Mouse (Mus musculus) CD4-positive helper T cell, adult 2 months (primary cell): Measurements from ENCODE around the gene Megf6.
A peak's percentile ranks its signal among the peaks of the same experiment; 100 is the strongest.

Source experiments
- DNase-seq: peaks from one replicate; pipeline ENCODE4 v3.0.0-alpha.2; 2012; ENCODE audit warnings: low read depth, missing footprints, low spot score

The Megf6 gene

GRCm38 (mm10) chr4:154211459-154211858 is 40.9 kb downstream of the Megf6 start:
- no peak for DNase-seq

- no peak for DNase-seq
Observed at GRCm38 (mm10) chr4:154213586-154213985, 43.1 kb downstream of the Megf6 start.

- DNase-seq: no peak
Observed at GRCm38 (mm10) chr4:154214075-154214474, 43.5 kb downstream of the Megf6 start.

- DNase-seq: no peak
Observed at GRCm38 (mm10) chr4:154217711-154218350, 47.3 kb downstream of the Megf6 start.

GRCm38 (mm10) chr4:154222773-154223172 is 52.2 kb downstream of the Megf6 start:
- no peak for DNase-seq

- DNase-seq: no peak
Observed at GRCm38 (mm10) chr4:154224267-154224969, 53.9 kb downstream of the Megf6 start.

GRCm38 (mm10) chr4:154224970-154225309 is 54.4 kb downstream of the Megf6 start:
- DNase-seq: no peak

- DNase-seq: no peak
Observed at GRCm38 (mm10) chr4:154226678-154227077, 56.1 kb downstream of the Megf6 start.

- DNase-seq: no peak
Observed at GRCm38 (mm10) chr4:154228336-154228735, 57.8 kb downstream of the Megf6 start.

GRCm38 (mm10) chr4:154229569-154229968 is 59.0 kb downstream of the Megf6 start:
- no peak for DNase-seq

GRCm38 (mm10) chr4:154231380-154231779 is 60.9 kb downstream of the Megf6 start:
- DNase-seq: no peak

- DNase-seq: no peak
Observed at GRCm38 (mm10) chr4:154232295-154232694, 61.8 kb downstream of the Megf6 start.

GRCm38 (mm10) chr4:154236001-154236400 is 65.5 kb downstream of the Megf6 start:
- DNase-seq: no peak

- no peak for DNase-seq
Observed at GRCm38 (mm10) chr4:154236893-154237292, 66.4 kb downstream of the Megf6 start.

GRCm38 (mm10) chr4:154237306-154237705 is 66.8 kb downstream of the Megf6 start:
- no peak for DNase-seq

- DNase-seq: no peak
Observed at GRCm38 (mm10) chr4:154239199-154239598, 68.7 kb downstream of the Megf6 start.

- DNase-seq: no peak
Observed at GRCm38 (mm10) chr4:154240608-154241007, 70.1 kb downstream of the Megf6 start.

- no peak for DNase-seq
Observed at GRCm38 (mm10) chr4:154245342-154245741, 74.8 kb downstream of the Megf6 start.

- DNase-seq: peak; percentile 18
Observed at GRCm38 (mm10) chr4:154246115-154247040, 75.8 kb downstream of the Megf6 start.

GRCm38 (mm10) chr4:154247207-154248091 is 76.9 kb downstream of the Megf6 start:
- no peak for DNase-seq

- DNase-seq: no peak
Observed at GRCm38 (mm10) chr4:154248092-154248805, 77.7 kb downstream of the Megf6 start.
